Mouse (Mus musculus): ENCODE data around the gene Igsf9b. TPM values are rescaled to one million over a fixed set of nuclear protein-coding genes. Genes with fewer than 3 reads are reported as not detected.

Igsf9b gene
- polyA plus RNA-seq (2014; fragmentation: Illumina TruSeq; extraction: RNeasy Lipid Tissue Mini Kit (QIAGEN cat#74804); ENCODE audit: low read depth, low replicate concordance): 0.73 TPM

GRCm38 (mm10) chr9:27298411-27299285, at the start of gene Igsf9b:
TSS of gene Igsf9b (plus strand) at chr9:27299204.

GRCm38 (mm10) chr9:27396500-27396899, 97.5 kb downstream of the Igsf9b start, which contains the start of gene Spata19:
TSS of gene Spata19 (plus strand) at chr9:27396800.

Other genes with a start within 250 kb of the Igsf9b start
- 33.7 TPM for gene Jam3, start 143.8 kb upstream of the Igsf9b start, polyA plus RNA-seq (2014; fragmentation: Illumina TruSeq; extraction: RNeasy Lipid Tissue Mini Kit (QIAGEN cat#74804); ENCODE audit: low read depth, low replicate concordance)
- not detected for gene Spata19, start 97.6 kb downstream of the Igsf9b start, polyA plus RNA-seq (2014; fragmentation: Illumina TruSeq; extraction: RNeasy Lipid Tissue Mini Kit (QIAGEN cat#74804); ENCODE audit: low read depth, low replicate concordance)